Mouse (Mus musculus): Measurements from ENCODE around the gene Zdhhc1. TPM values are rescaled to one million over a fixed set of nuclear protein-coding genes. Genes with fewer than 3 reads are reported as not detected.
A peak's percentile ranks its signal among the peaks of the same experiment; 100 is the strongest.

Gene Zdhhc1
- total RNA-seq, 1 experiment from 2014 or later: 16.0 TPM

GRCm38 (mm10) chr8:105518436-105519313 lies 22.0 kb upstream of the Zdhhc1 start, which contains the start of gene Hsd11b2:
TSS of gene Hsd11b2 (plus strand) at chr8:105518755.
- DNase-seq: peak; percentile 74

GRCm38 (mm10) chr8:105517346-105517745 lies 20.6 kb upstream of the Zdhhc1 start:
- DNase-seq: no peak

- DNase-seq: peak; percentile 86
These were observed 19.4 kb upstream of the Zdhhc1 start for GRCm38 (mm10) chr8:105516018-105516645.

- DNase-seq: peak; percentile 82
These were observed 18.0 kb upstream of the Zdhhc1 start for GRCm38 (mm10) chr8:105514656-105515055.

GRCm38 (mm10) chr8:105514194-105514593 lies 17.5 kb upstream of the Zdhhc1 start:
- no peak for DNase-seq

GRCm38 (mm10) chr8:105509997-105510735 lies 13.5 kb upstream of the Zdhhc1 start:
- no peak for DNase-seq

- DNase-seq: no peak
These were observed 12.1 kb upstream of the Zdhhc1 start for GRCm38 (mm10) chr8:105508758-105509157.

GRCm38 (mm10) chr8:105506977-105507376 lies 10.3 kb upstream of the Zdhhc1 start:
- no peak for DNase-seq

GRCm38 (mm10) chr8:105504617-105505016 lies 7.9 kb upstream of the Zdhhc1 start:
- DNase-seq: no peak

GRCm38 (mm10) chr8:105499787-105500186 lies 3.1 kb upstream of the Zdhhc1 start:
- no peak for DNase-seq

- no peak for DNase-seq
These were observed 1.1 kb downstream of the Zdhhc1 start for GRCm38 (mm10) chr8:105495350-105496302.

- DNase-seq: no peak
These were observed 2.1 kb downstream of the Zdhhc1 start for GRCm38 (mm10) chr8:105494566-105494965.

GRCm38 (mm10) chr8:105493495-105493894 lies 3.2 kb downstream of the Zdhhc1 start:
- DNase-seq: no peak

- DNase-seq: no peak
These were observed 7.4 kb downstream of the Zdhhc1 start for GRCm38 (mm10) chr8:105489281-105489680.

GRCm38 (mm10) chr8:105488082-105488481 lies 8.6 kb downstream of the Zdhhc1 start:
- no peak for DNase-seq

GRCm38 (mm10) chr8:105484392-105484791 lies 12.3 kb downstream of the Zdhhc1 start:
- peak; percentile 69 for DNase-seq

- no peak for DNase-seq
These were observed 12.7 kb downstream of the Zdhhc1 start for GRCm38 (mm10) chr8:105484030-105484368.

GRCm38 (mm10) chr8:105483212-105484029 lies 13.3 kb downstream of the Zdhhc1 start:
- DNase-seq: peak; percentile 77

- no peak for DNase-seq
These were observed 14.6 kb downstream of the Zdhhc1 start for GRCm38 (mm10) chr8:105482123-105482522.

GRCm38 (mm10) chr8:105481453-105481852 lies 15.2 kb downstream of the Zdhhc1 start:
- peak; percentile 73 for DNase-seq

GRCm38 (mm10) chr8:105481013-105481412 lies 15.7 kb downstream of the Zdhhc1 start:
- DNase-seq: no peak
